Mouse (Mus musculus): ENCODE results near the gene Galnt2. TPM values are rescaled to one million over a fixed set of nuclear protein-coding genes. Genes with fewer than 3 reads are reported as not detected.

Gene Galnt2
- polyA plus RNA-seq, 1 experiment from 2014 or later, result 55.8 TPM

- Histone ChIP-seq H3K4me1 (ENCODE audit: control insufficient read depth, insufficient read depth, low read length) (no peaks in the 10 kb centered on the region), H3K27ac (ENCODE audit: low read depth, low read length) (no peak overlapping the region), H3K9me3 (ENCODE audit: control insufficient read depth, low read length) (no peaks in the 10 kb centered on the region), H3K4me2 (ENCODE audit: low read depth, low read length) (no peak overlapping the region), H3K36me3 (ENCODE audit: control insufficient read depth, insufficient read depth, low read length) (peaks cover 12% of the 10 kb centered on the region; the same call in 1 of the 2 replicates), H3K4me3 (ENCODE audit: low read depth, low read length) (no peak overlapping the region), H3K9ac (replicated peaks; ENCODE audit: low read depth, low read length) (no peak overlapping the region), H3K27me3 (ENCODE audit: control insufficient read depth, insufficient read depth, low read length) (no peaks in the 10 kb centered on the region)
- no peak for ATAC-seq (ENCODE audit: low read depth)
- 40% methylated on average over 10 of the region's 10 CpGs for WGBS
Observed at GRCm38 (mm10) chr8:124329690-124330089, 98.5 kb downstream of the Galnt2 start.

GRCm38 (mm10) chr8:124330433-124330832, 99.2 kb downstream of the Galnt2 start:
- H3K9me3 ChIP-seq (ENCODE audit: control insufficient read depth, low read length), result no peaks in the 10 kb centered on the region
- H3K36me3 ChIP-seq (ENCODE audit: control insufficient read depth, insufficient read depth, low read length), result peaks cover 17% of the 10 kb centered on the region; the same call in 1 of the 2 replicates
- peak; percentile 84 for ATAC-seq (ENCODE audit: low read depth)
- 64% methylated on average over 2 of the region's 3 CpGs for WGBS
- H3K4me1 ChIP-seq (ENCODE audit: control insufficient read depth, insufficient read depth, low read length), result no peaks in the 10 kb centered on the region
- H3K27ac ChIP-seq (ENCODE audit: low read depth, low read length), result no peak overlapping the region
- H3K4me3 ChIP-seq (ENCODE audit: low read depth, low read length), result no peak overlapping the region
- no peak overlapping the region for H3K4me2 ChIP-seq (ENCODE audit: low read depth, low read length)
- H3K9ac ChIP-seq (replicated peaks; ENCODE audit: low read depth, low read length), result no peak overlapping the region
- no peaks in the 10 kb centered on the region for H3K27me3 ChIP-seq (ENCODE audit: control insufficient read depth, insufficient read depth, low read length)

DNA sequence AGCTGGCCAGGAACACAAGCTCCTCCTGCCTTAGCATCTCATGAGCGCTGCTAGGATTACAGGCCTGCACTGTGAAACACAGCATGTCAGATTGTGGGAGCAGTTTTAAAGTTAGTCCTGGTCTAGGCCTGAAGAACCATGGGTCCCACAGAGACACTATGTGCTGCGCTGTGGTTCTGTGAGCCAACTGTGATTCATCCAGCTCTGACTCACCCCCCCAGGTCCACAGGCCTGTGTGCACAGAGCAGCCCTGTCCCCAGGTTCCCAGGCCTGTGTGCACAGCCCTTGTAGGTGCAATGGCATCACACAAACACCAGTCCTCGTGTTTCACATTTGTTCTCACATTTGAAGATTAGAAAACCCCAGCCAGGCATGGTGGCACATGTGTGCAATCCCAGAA, 99.9 kb downstream of the Galnt2 start:
- H3K4me3 ChIP-seq (ENCODE audit: low read depth, low read length), result no peak overlapping the region
- H3K9me3 ChIP-seq (ENCODE audit: control insufficient read depth, low read length), result no peaks in the 10 kb centered on the region
- H3K27ac ChIP-seq (ENCODE audit: low read depth, low read length), result no peak overlapping the region
- no peaks in the 10 kb centered on the region for H3K4me1 ChIP-seq (ENCODE audit: control insufficient read depth, insufficient read depth, low read length)
- WGBS, result 92% methylated on average over 3 of the region's 3 CpGs
- H3K36me3 ChIP-seq (ENCODE audit: control insufficient read depth, insufficient read depth, low read length), result peaks cover 22% of the 10 kb centered on the region; the same call in 1 of the 2 replicates
- no peak overlapping the region for H3K9ac ChIP-seq (replicated peaks; ENCODE audit: low read depth, low read length)
- H3K4me2 ChIP-seq (ENCODE audit: low read depth, low read length), result no peak overlapping the region
- no peak for ATAC-seq (ENCODE audit: low read depth)
- no peaks in the 10 kb centered on the region for H3K27me3 ChIP-seq (ENCODE audit: control insufficient read depth, insufficient read depth, low read length)

GRCm38 (mm10) chr8:124331706-124332105, 100.5 kb downstream of the Galnt2 start:
- 71% methylated on average over 11 of the region's 11 CpGs for whole genome bisulfite sequencing
- H3K9ac ChIP-seq (replicated peaks; ENCODE audit: low read depth, low read length), result no peak overlapping the region
- no peak overlapping the region for H3K4me3 ChIP-seq (ENCODE audit: low read depth, low read length)
- ATAC-seq (ENCODE audit: low read depth), result no peak
- H3K27ac ChIP-seq (ENCODE audit: low read depth, low read length), result no peak overlapping the region
- no peak overlapping the region for H3K4me2 ChIP-seq (ENCODE audit: low read depth, low read length)
- no peaks in the 10 kb centered on the region for H3K27me3 ChIP-seq (ENCODE audit: control insufficient read depth, insufficient read depth, low read length)
- no peaks in the 10 kb centered on the region for H3K4me1 ChIP-seq (ENCODE audit: control insufficient read depth, insufficient read depth, low read length)
- H3K9me3 ChIP-seq (ENCODE audit: control insufficient read depth, low read length), result no peaks in the 10 kb centered on the region
- peaks cover 23% of the 10 kb centered on the region; the same call in 1 of the 2 replicates for H3K36me3 ChIP-seq (ENCODE audit: control insufficient read depth, insufficient read depth, low read length)

GRCm38 (mm10) chr8:124336302-124336701, 105.1 kb downstream of the Galnt2 start:
- H3K36me3 ChIP-seq (ENCODE audit: control insufficient read depth, insufficient read depth, low read length), result peaks cover 42% of the 10 kb centered on the region
- no peak for ATAC-seq (ENCODE audit: low read depth)
- H3K4me2 ChIP-seq (ENCODE audit: low read depth, low read length), result no peak overlapping the region
- H3K4me1 ChIP-seq (ENCODE audit: control insufficient read depth, insufficient read depth, low read length), result peaks cover 7% of the 10 kb centered on the region; the same call in 1 of the 2 replicates
- H3K27ac ChIP-seq (ENCODE audit: low read depth, low read length), result no peak overlapping the region
- H3K9me3 ChIP-seq (ENCODE audit: control insufficient read depth, low read length), result no peaks in the 10 kb centered on the region
- H3K27me3 ChIP-seq (ENCODE audit: control insufficient read depth, insufficient read depth, low read length), result no peaks in the 10 kb centered on the region
- H3K9ac ChIP-seq (replicated peaks; ENCODE audit: low read depth, low read length), result no peak overlapping the region
- no peak overlapping the region for H3K4me3 ChIP-seq (ENCODE audit: low read depth, low read length)
- 94% methylated on average over 13 of the region's 13 CpGs for WGBS

DNA sequence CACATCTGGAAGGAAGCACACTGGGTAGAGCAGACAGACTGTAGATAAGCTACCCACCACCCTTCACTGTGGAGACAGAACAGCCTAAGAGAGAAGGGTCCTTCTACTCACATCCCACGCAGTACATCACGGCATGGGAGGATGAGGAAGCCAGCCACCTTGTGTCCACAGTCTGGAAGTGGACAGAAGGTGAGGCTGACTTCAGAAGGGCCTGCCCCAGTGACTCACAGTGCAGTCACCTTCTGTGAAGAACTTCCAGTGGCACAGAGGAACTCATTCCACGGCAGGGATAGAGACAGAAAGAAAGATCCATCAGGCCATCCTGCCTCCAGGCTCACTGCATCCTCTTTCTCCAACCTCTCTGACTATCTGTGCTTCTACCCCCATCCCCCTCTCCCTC, 108.6 kb downstream of the Galnt2 start:
- H3K4me2 ChIP-seq (ENCODE audit: low read depth, low read length), result no peak overlapping the region
- H3K4me1 ChIP-seq (ENCODE audit: control insufficient read depth, insufficient read depth, low read length), result peaks cover 7% of the 10 kb centered on the region; the same call in 1 of the 2 replicates
- H3K36me3 ChIP-seq (ENCODE audit: control insufficient read depth, insufficient read depth, low read length), result peaks cover 67% of the 10 kb centered on the region
- 88% methylated on average over 3 of the region's 3 CpGs for WGBS
- ATAC-seq (ENCODE audit: low read depth), result no peak
- H3K4me3 ChIP-seq (ENCODE audit: low read depth, low read length), result no peak overlapping the region
- H3K9me3 ChIP-seq (ENCODE audit: control insufficient read depth, low read length), result no peaks in the 10 kb centered on the region
- no peaks in the 10 kb centered on the region for H3K27me3 ChIP-seq (ENCODE audit: control insufficient read depth, insufficient read depth, low read length)
- H3K27ac ChIP-seq (ENCODE audit: low read depth, low read length), result no peak overlapping the region
- H3K9ac ChIP-seq (replicated peaks; ENCODE audit: low read depth, low read length), result no peak overlapping the region

DNA sequence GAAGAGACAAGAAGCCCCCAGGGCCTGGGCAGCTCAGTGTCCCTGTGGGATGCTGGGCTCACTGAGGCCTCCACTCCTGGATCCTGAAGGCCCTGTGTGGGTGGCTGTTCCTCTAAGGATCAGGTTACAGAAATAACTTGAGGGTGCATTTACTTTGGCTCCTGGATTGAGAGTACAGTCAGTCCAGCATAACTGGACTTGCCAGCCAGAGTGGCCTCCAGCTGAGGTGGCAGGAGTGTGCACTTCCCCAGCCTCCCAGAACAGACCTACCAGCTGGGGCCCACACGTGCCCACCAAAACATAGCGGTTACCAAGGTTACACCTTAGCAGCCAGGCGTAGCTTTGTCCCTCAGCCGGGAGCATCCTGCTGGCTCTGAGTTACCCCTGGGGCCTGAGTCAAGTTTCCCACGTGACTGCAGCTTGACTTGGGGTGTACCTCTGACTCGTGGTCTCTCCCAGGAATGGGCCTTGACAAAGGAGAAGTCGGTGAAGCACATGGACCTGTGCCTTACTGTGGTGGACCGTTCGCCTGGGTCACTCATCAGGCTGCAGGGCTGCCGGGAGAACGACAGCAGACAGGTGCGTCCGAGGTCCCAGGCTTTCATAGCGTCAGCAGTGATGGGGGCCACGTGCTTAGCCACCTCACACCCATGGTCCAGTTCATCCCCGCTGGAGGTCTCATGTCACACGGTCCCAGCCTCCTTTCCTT, 109.3 kb downstream of the Galnt2 start:
- ATAC-seq (ENCODE audit: low read depth), result peak; percentile 76; the same call in 1 of the 2 replicates
- no peak overlapping the region for H3K4me2 ChIP-seq (ENCODE audit: low read depth, low read length)
- no peak overlapping the region for H3K27ac ChIP-seq (ENCODE audit: low read depth, low read length)
- H3K9me3 ChIP-seq (ENCODE audit: control insufficient read depth, low read length), result no peaks in the 10 kb centered on the region
- H3K9ac ChIP-seq (replicated peaks; ENCODE audit: low read depth, low read length), result no peak overlapping the region
- WGBS, result 64% methylated on average over 17 of the region's 17 CpGs
- no peaks in the 10 kb centered on the region for H3K27me3 ChIP-seq (ENCODE audit: control insufficient read depth, insufficient read depth, low read length)
- peaks cover 63% of the 10 kb centered on the region for H3K36me3 ChIP-seq (ENCODE audit: control insufficient read depth, insufficient read depth, low read length)
- H3K4me1 ChIP-seq (ENCODE audit: control insufficient read depth, insufficient read depth, low read length), result peaks cover 7% of the 10 kb centered on the region; the same call in 1 of the 2 replicates
- H3K4me3 ChIP-seq (ENCODE audit: low read depth, low read length), result no peak overlapping the region

DNA sequence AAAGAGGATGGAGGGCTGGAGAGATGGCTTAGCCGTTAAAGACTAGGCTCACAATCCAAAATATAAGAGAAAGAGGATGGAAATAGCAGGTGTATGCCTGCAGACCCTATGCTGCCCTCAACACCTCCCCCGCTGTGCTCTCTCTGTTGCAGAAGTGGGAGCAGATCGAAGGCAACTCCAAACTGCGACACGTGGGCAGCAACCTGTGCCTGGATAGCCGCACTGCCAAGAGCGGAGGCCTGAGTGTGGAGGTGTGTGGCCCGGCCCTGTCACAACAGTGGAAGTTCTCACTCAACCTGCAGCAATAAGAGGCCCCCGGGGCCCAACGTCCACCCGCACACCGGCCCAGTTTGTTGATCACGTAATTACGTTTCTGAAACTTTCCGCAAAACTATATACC, 112.0 kb downstream of the Galnt2 start:
- no peaks in the 10 kb centered on the region for H3K9me3 ChIP-seq (ENCODE audit: control insufficient read depth, low read length)
- H3K4me3 ChIP-seq (ENCODE audit: low read depth, low read length), result no peak overlapping the region
- peaks cover 7% of the 10 kb centered on the region; the same call in 1 of the 2 replicates for H3K4me1 ChIP-seq (ENCODE audit: control insufficient read depth, insufficient read depth, low read length)
- WGBS, result 94% methylated on average over 15 of the region's 15 CpGs
- H3K4me2 ChIP-seq (ENCODE audit: low read depth, low read length), result no peak overlapping the region
- ATAC-seq (ENCODE audit: low read depth), result no peak
- H3K27ac ChIP-seq (ENCODE audit: low read depth, low read length), result no peak overlapping the region
- H3K9ac ChIP-seq (replicated peaks; ENCODE audit: low read depth, low read length), result no peak overlapping the region
- H3K27me3 ChIP-seq (ENCODE audit: control insufficient read depth, insufficient read depth, low read length), result no peaks in the 10 kb centered on the region
- H3K36me3 ChIP-seq (ENCODE audit: control insufficient read depth, insufficient read depth, low read length), result peaks cover 50% of the 10 kb centered on the region

DNA sequence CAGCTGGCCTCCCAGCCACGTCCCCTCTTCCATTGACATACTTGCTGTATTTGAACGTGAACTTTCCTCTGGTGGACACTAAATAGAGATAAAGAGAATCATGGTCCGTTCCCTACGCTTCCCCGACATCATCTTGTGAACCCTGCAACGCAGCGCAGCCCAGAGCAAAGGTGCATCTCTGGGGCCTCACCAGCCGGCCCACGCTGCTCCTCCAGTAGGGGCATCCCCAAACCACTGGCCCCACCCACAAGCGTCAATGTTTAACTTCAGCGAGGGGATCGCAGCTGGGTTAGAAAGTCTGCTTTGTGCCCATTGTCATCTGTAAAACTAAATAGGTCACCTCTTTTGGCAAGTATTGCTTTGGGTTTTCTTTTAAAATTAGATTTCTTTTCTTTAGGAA, 112.8 kb downstream of the Galnt2 start:
- Histone ChIP-seq H3K27ac (ENCODE audit: low read depth, low read length) (no peak overlapping the region), H3K4me3 (ENCODE audit: low read depth, low read length) (no peak overlapping the region), H3K4me2 (ENCODE audit: low read depth, low read length) (no peak overlapping the region), H3K27me3 (ENCODE audit: control insufficient read depth, insufficient read depth, low read length) (no peaks in the 10 kb centered on the region), H3K9ac (replicated peaks; ENCODE audit: low read depth, low read length) (no peak overlapping the region), H3K9me3 (ENCODE audit: control insufficient read depth, low read length) (no peaks in the 10 kb centered on the region), H3K4me1 (ENCODE audit: control insufficient read depth, insufficient read depth, low read length) (peaks cover 7% of the 10 kb centered on the region; the same call in 1 of the 2 replicates), H3K36me3 (ENCODE audit: control insufficient read depth, insufficient read depth, low read length) (peaks cover 41% of the 10 kb centered on the region)
- no peak for ATAC-seq (ENCODE audit: low read depth)
- WGBS, result 86% methylated on average over 12 of the region's 12 CpGs

Data from neural tube, embryonic 14.5 days (tissue).